Mouse (Mus musculus) layer of hippocampus, adult 18-20 months (tissue): ENCODE measurements at regions not wholly inside any gene's neighbourhood (a gene's known extent, or its start where the extent isn't known, plus 50 kb on each side); places are given as distances from the start of the nearest gene placed in this dataset.
A peak's percentile ranks its signal among the peaks of the same experiment; 100 is the strongest.

Experiments
- DNase-seq, 2 experiments: peaks; one replicate each; pipeline ENCODE4 v3.0.0; 2022; ENCODE audit warnings: low spot score in 2 of 2

DNA sequence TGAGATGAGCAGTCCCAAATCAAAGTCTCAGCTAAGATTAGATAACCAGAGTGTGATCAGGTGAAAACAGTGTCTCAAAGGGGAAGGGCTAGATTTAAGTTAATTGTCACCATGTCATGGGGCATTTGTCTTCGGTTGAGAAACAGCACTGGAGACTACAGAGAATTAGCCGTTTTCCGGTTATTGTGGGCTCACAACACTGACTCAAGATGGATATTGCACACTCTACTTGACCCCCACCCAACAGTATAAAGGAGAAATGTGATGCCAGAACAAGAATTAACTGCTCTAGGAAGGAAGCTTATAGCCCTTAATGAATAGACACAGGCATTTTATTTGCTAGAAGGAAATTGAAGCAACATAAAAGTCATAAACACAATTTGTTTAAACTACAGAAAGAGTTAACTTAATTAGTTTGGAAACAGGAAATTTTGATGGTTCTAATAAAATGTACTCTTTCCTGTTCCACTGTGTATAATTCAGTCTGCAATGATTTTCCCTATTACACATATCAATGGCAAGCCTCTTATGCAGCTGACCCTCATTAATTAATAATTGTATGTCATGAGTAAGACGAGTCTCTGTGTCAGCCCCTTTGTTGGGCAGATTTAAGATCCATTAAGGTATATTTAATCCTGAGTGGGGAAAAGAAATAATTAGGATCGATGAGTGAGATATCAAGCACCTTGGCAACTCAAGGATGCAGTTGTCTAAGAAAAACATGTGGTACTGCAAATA, 277.4 kb upstream of the Tmeff2 start:
- DNase-seq, result no peak

DNA sequence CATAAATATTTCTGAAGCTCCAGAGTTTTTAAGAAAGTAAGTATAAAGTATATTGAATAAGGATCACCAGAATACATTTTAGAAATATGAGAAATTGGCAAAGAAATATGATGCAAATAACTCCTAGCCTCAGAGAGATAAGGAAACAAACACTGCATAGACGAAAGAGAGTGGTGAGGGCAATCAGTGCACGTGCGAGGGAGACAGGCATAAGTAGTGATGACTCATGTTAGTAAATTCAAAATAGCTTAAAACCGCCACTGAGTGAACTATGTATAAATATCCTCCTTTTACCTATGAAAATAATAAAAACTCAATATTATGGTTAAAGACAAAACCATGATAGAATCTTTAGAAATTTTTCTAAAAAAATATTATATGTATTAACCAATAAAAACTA, 271.4 kb upstream of the Tmeff2 start:
- no peak for DNase-seq

DNA sequence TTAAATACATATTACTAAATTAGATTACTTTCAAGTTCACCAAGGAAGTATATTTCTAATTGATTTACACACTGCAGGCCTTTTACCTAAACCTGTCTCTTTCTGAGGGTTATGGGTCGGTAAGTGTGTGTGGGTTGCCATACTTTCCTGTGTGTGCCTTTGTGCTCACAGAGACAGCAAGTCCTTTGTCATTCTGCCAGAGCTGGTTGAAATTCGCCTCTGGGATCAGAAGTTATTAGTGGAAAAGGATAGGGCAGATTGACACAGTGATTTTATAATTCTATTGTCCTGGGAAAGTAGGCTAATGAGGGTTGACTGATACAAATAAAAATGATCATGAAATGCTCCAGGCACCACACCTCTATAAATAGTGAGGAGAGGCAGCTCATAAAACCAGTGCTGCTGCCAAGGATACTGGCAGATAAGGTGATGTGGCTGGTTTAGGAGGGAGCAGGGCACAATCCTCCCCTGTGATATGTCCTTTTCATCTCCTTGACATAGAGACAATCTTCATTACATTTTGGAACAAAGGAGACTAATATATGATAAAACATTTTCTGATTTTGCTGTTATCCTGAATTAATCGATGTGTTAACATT, 270.9 kb upstream of the Tmeff2 start:
- DNase-seq, result peak in 1 of 2 experiments; percentile 2

DNA sequence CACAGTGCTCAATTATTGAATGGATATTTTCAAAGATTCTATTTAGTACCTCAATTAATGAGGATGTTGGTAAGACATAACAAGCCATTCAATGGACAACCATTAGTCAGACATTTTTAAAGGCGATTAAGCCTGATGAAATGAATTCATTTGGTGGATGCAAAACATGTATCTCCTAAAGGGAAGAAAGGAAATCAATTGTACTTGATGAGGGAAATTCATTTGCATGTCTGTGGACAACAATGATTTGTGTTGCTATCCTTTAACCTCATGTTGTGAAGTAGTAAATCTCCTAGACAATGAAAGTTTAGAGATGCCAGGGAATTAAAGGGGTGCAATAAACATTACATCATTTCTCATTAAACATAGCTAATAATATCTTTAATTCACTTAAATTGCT, 262.5 kb upstream of the Tmeff2 start:
- no peak for DNase-seq

DNA sequence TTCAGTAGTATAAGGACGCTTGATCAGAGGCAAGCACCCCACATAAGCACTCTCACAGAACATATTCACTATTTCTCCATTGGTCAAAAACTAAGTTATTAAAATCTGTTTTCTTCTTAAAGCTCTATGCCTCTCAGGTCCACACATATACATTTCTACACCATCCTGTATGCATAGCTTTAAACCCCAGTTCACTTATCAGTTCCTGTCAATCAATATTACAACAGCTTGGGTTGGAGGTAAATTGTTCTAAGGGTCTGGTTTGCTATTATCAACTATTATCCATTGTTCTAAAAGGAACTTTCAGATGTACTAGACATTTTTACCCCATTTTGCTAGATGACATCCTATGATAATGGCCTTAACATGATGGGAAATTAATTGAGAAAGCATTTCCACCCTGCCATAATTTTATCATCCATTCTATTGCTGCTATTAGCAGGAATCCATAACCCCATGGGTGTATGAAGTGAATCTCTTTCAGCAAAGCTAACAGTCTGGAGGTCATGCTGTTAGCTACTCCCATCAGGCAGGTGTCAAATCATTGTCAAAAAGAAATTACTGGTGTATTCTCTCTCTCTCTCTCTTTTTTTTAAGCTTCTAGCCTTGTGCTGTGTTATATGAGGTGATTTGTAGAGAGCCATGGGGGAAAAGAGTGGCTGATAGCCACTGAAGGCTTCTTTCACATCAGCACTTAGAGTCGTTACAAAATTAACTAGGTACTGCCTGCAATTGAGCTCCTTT, 253.3 kb upstream of the Tmeff2 start:
- DNase-seq, result no peak

DNA sequence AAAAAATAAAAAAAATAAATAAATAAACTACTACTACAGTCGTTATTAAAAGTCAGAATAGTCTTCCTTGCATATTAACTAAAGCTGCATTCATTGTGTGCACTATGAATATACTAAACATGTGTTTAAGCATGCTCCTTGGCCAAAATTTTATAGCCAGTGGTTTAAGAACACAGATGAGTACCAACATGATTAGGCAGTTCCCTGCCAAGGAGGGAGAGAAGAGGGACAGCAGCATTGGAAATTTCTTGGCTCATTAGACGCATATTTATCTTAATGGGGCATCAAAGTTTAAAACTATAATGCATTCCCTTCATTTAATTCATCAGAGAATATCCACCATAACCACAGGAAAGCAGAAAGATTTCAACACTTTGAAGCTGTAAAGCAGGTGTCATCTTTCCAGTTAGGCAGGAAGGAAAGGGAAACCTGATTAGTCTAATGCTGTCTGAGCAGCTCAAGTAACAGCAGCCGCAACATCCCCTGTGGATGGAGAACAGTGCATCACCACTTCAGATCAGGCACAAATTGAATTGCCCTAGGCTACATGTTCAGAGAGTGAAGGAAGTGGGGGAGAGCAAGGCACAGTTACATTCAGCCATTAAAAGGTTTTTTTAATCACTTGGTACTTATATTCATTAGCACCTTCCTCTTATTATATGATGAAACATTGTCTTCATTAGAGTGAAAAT, 248.3 kb upstream of the Tmeff2 start:
- DNase-seq, result no peak

DNA sequence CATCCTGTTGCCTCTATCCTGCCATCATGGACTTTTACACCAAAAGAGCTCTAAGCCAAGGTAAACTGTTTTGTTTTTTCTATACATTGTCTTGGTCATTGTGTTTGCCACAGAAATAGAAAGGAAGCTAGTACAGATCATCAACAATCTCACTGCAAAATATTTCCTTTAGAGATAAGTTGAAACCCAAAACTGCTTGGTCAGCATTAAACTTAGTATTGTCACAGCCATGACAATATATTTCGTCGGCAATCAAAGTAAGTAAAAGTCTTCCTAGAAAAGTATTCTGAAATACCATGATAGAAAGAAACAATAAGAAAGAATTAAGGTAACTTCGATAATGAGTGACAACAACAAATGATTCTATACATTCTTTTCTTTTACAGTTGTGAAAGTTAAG, 235.3 kb upstream of the Tmeff2 start:
- no peak for DNase-seq

DNA sequence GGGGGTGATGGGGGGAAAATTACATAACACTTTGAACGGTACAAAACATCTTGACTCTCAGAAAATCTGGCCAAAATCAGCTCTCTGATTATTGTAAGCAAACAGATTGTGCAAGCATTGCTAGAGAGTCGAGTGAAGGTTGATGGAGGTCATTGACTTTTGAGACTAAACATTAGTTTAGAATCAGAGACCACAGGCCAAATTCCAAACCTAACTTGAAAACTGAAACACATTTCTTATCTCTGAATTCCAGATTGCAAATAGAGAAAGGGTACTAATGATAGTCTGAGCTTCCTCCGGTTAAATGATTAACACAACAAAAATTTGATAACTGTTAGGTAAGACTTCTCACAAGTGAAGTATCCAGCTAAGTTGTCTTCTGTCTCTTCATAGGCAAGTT, 217.5 kb upstream of the Tmeff2 start:
- no peak for DNase-seq

DNA sequence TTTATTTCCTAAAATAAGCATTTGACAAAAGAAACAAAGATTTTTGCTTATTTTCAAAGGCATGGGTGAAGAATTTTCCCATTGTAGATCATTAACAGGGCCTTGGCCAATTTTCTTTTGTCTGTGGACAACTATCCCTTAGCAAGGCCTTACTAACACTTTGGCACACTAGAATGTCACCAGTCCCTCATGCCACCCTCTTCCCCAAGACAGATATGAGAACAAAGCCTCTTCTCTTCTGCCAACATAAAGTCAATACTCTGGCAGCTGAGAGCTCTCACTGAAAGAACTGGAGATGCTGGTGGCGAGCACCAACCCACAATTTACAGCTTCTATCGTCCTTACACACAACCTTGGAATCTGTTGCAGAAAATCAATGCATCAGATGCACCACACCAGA, 215.1 kb upstream of the Tmeff2 start:
- DNase-seq, result no peak

DNA sequence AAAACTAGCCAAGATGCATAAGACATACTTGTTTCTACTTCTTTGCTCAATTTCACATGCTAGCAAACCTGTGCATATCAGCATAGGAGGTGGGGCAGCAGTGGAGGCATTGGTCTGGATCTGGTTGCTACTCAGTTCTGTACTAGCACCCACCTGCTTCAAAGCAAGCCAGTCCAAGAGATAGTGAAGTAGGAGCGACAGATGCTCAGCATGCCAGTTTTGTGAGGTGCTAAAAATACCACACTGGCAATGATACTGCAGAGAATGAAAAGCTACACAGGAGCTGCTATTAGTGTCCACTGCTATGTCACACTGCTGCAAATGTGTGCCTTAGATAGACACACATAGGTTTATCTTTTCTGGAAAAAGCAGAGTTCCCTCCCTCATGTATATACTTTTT, 203.5 kb upstream of the Tmeff2 start:
- no peak for DNase-seq

DNA sequence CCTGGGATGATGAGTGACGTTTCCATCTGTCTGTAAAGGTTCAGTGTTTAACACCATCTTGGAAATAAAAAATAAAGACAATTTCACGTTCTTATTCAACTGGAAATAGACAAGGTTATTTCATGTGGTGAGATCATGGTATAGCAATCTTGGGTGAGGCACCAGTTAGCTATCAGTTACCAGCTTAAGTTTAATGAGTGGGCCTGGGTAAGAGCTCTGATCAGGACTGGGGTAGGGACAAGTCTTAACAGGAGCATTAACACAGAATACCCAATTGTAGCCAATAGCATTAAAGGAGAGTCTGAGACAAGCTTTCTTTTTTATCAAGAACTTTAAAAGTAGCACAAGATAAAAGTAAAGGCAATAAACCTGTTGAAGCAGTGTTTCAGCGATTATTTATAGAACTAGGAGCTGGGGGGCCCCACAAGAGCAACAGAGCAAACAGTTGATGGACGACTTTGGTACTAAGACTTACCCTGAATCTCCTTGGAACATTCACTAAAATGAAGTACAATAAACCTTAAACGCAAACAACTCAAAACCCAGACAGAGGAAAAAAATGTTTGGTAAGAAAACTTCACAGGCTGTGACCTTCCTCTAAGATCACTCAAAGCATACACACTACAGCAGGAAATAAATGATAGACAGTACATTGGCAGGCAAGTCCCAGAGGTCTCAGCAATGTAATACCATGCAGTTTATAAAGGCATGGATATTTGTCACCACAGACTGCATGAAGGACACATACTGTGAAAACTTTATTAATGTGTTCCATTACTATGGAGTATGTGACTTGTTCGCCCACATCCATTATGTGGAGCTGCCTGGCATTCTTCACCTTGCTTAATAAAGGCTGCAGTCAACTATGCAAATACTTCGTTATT, 202.9 kb upstream of the Tmeff2 start:
- DNase-seq, result no peak

DNA sequence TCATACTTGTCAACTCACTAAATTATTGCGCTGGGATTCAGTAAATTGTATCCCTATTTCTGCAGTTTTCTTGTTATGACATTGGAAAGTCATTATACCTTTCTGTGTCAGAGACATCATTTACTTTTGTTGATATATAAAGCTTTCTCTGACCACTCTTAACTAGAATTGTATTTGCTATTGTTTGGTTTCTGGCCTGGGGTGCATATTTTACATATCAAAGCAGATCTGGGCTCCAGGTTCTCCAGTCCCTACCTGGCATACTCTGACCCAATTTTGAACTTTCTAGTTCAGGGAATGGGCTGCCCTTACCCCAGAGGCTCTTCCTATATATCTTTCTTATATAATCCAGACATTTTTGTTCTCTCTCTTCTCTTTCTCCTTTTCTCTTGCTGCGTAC, 195.8 kb upstream of the Tmeff2 start:
- DNase-seq, result no peak

DNA sequence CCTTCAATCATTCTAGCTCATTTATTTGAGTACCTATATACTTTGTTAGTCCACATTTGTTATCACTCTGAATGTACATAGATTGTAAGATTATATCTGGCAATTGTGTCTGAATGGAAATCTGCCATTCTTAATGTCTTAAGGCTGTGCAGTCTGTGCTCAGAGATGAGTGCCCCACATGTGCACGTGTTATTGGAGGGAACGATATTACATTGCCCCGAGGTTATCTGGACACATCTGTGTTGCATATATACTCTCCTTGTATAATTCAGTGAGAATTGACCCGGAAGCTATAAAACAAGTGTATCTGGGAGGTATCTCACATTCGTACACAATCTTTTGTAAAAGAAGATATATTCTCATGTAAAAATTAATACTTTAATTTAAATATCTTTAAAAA, 155.4 kb upstream of the Tmeff2 start:
- no peak for DNase-seq

DNA sequence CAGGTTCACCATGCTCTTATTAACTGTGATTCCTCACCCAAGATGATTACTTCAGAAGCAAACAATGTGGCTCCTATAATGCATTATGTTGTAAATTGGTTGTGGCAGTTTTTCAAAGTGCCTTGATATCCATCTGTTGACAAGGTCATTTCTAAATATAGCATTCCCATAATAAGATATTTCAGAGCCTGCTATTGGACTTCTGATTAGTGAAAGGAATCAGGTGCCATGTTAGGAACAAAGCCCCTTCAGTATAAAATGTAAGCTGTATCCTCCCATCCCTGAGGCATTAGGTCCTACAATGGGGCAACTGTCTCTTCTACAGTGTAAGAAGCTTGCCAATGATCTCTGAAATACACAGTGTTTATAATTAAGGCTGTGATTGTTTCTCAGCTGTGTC, 130.2 kb upstream of the Tmeff2 start:
- DNase-seq, result no peak

DNA sequence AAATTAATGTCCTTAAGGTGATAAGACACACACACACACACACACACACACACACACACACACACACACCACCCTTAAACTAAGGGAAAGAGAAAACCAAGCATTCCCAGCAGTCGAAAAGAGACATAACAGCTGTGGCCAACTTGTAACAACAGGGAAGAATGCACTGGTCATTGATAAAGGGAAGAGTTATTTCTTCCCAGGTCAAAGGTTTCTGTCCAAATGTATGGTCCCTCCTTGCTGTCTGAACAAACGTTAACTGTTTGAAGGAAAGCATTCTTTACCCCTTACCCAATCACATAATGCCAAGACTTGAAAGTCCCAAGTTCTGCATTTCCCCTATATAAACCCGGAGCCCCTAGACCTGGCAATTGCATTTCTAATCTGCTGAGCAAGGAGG, 105.2 kb upstream of the Tmeff2 start:
- DNase-seq, result no peak

DNA sequence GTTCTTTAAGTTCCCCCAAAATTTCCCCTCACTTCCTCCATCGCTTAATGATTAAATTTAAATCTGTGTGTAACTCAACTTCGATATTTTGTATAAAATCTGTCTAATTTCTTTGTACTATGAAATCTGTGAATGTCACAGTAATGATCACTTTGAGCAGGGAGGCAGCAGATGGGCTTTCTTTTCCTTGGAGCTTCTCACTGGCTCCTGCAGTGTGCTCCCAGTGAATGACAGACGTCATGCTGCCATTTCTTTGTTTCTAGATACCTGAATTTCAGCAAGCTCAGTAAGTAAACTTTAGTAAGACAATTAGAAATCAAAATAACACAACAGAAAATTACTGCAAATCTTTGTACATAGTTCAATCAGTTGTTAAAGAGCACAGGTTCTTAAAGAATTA, 102.3 kb upstream of the Tmeff2 start:
- DNase-seq, result no peak

DNA sequence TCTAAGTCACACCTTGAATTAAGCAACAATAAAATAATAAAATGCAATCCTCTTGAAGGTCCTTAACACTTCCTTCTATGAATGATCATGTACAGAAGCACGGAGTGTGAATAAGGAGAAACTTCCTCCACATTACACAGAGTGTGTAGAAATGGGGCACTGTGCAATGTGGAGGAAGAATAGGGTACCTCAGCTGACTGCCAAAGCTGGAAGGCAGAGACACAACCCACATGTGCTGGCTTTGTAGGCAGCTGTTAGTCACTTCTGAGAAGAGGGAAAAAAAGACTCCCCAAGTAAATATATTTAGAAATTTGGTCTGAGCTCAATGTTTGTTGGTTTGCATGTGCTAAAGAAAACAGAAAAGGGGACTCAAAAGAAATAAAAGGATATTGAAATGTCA, 94.1 kb upstream of the Tmeff2 start:
- peak in 1 of 2 experiments; percentile 30 for DNase-seq

DNA sequence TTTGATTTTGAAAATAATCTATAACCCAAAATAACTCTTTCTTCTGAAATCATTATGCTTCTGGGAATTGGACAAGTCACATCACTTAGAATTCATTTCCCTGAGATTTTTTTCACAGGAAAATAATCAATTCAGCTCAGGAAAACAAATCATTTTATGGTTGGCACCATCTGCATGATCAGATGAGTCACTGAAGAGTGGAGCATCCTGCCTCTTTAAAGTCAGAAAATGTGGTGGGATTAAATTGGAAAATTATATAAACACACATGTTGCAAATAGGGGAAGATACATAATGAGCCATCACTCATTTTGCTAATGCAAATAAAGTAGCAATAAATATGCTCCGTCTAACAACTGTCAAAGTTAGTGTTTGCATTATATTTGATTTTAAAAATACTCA, 93.6 kb upstream of the Tmeff2 start:
- peak; percentile 11 to 75 for DNase-seq

DNA sequence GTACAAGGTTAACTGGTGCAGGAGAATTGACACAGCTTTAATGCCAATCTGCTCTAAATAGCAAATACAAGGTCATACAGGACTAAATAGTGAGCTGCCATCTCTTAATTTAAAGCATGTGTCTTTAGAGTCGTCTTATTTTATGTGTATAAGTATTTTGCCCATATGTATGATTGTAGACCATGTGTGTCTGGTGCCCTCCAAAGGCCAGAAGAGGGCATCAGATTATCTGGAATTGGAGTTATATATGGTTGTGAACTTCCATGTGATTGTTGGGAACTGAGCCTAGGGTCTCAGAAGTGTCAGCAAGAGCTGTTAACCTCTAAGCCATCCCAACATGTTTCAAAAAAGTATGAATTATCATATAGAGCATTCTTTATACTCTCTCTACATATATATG, 68.8 kb upstream of the Tmeff2 start:
- DNase-seq, result no peak

DNA sequence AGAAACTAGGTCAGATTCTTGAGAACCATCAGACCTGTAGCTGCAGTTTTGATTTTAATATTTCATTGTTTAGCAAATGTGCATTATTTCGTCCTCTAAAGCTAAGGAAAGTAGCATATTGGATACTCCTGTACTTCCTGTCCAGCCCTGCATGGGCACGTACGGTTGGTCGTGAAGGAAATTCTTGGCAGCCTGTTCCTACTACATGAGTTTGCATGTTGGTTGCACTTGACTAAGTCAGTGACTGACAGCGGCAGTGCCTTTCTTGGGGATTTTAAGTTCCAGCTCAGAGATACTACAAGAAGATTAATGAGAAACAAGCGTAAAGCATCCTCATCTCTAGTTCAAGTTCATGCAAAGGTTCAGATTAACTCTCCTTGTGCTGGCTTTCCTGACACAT, 64.3 kb upstream of the Tmeff2 start:
- DNase-seq, result no peak

DNA sequence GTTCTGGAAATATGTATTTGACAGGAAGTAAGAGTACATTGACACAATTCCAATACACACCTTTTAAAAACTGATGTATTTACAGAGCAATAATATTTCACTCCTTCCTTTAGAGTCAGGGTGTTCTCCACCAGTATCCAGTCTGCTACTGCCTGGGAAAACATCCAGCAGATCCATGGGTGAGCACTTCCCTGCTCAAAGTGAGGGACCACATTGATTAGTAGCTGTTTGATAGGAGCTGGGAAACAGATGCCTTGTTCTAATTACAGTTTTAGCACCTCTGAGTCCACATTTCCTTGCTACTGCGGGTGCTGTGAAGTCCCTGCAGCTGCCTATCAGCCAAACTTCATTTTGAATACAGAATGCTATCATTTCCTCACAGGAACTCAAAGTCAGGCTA, 53.3 kb upstream of the Tmeff2 start:
- peak in 1 of 2 experiments; percentile 15 for DNase-seq
